Mouse (Mus musculus) heart, embryonic 10.5 days (tissue): Measurements from ENCODE around the gene Appl2. TPM values are rescaled to one million over a fixed set of nuclear protein-coding genes. Genes with fewer than 3 reads are reported as not detected.

Experiments used
- DNase-seq: peaks from one replicate; pipeline ENCODE4 v3.0.0-alpha.2; 2017; ENCODE audit warnings: low spot score
- H3K27ac ChIP-seq: fragments of 300-500 bp; sonication (generic); 2 replicates; pipeline ENCODE4 v1.5.1; 2016; ENCODE audit warnings: mild to moderate bottlenecking
- H3K27me3 ChIP-seq: fragments of 300-500 bp; sonication (generic); 2 replicates; pipeline ENCODE4 v1.6.1; 2016; ENCODE audit warnings: mild to moderate bottlenecking; ENCODE audit not compliant: poor library complexity, insufficient read depth, severe bottlenecking
- H3K36me3 ChIP-seq: fragments of 300-500 bp; sonication (generic); 2 replicates; pipeline ENCODE4 v1.6.1; 2016; ENCODE audit warnings: mild to moderate bottlenecking, moderate library complexity
- H3K4me1 ChIP-seq: fragments of 300-500 bp; sonication (generic); 2 replicates; pipeline ENCODE4 v1.6.1; 2016; ENCODE audit warnings: mild to moderate bottlenecking
- H3K4me3 ChIP-seq: fragments of 300-500 bp; sonication (generic); 2 replicates; pipeline ENCODE4 v1.5.1; 2016; ENCODE audit warnings: mild to moderate bottlenecking, moderate library complexity
- H3K9me3 ChIP-seq: fragments of 300-500 bp; sonication (generic); 2 replicates; pipeline ENCODE4 v1.6.1; 2016; ENCODE audit warnings: mild to moderate bottlenecking, moderate library complexity
- WGBS: fragments of 180-500 bp; shearing (Covaris S2); methylation state at CpG from one replicate; pipeline ENCODE4 v1.1.7; 2016; 5-methylcytosine and 5-hydroxymethylcytosine counted together
- polyA plus RNA-seq: library from polyadenylated mRNA; unstranded; fragments of >200 nt; fragmentation: Nextera tagmentation; extraction: Ambion mirVana; gene quantifications from 2 replicates; pipeline ENCODE4 v1.2.1, GENCODE M21; 2016

Appl2 gene
- polyA plus RNA-seq, 1 experiment from 2014 or later, result 34.0 TPM

- H3K4me3 ChIP-seq, result no peak overlapping the region
- H3K27ac ChIP-seq, result no peak overlapping the region
- H3K36me3 ChIP-seq, result peaks cover 73% of the 10 kb centered on the region
- no peaks in the 10 kb centered on the region for H3K9me3 ChIP-seq
- no peaks in the 10 kb centered on the region for H3K27me3 ChIP-seq
- 87% methylated on average over 3 of the region's 3 CpGs for WGBS
- peak; percentile 63 for DNase-seq
- H3K4me1 ChIP-seq, result no peaks in the 10 kb centered on the region
Measured at GRCm38 (mm10) chr10:83607111-83607510, 41.4 kb downstream of the Appl2 start.

GRCm38 (mm10) chr10:83605637-83606183 lies 42.8 kb downstream of the Appl2 start:
- Histone ChIP-seq H3K4me1 (peaks cover 5% of the 10 kb centered on the region; the same call in 1 of the 2 replicates), H3K36me3 (peaks cover 73% of the 10 kb centered on the region), H3K27me3 (no peaks in the 10 kb centered on the region), H3K27ac (no peak overlapping the region), H3K4me3 (no peak overlapping the region), H3K9me3 (no peaks in the 10 kb centered on the region)
- DNase-seq, result peak; percentile 63
- 86% methylated on average over 8 of the region's 8 CpGs for WGBS

DNA sequence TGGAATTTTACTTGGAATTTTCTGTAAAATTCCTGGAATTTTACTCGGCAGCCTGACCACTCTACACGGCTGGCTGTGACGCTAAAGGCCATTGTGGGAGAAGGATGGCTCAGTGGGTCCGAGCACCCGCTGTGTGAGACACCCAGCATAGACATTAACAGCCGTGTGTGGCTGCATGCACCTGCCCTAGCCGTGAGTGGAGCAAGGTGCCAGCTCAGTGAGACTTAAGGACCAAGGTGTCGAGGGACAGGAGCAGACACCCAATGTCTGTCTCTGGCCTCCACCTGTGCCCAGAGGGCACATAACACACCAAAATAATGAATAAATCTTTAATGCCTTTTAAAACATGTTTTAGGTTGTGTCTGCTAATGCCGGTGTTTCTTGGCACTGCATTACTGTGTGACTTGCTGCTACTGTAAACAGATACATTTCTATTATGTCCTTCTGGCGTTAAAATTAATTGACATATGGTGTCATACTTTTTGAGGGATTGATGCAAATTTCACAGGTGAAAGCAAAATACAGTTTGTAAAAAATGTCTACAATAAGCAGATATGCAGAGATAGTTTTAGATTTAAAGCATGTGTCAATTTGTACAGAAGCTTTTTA lies 44.5 kb downstream of the Appl2 start:
- WGBS, result 91% methylated on average over 10 of the region's 10 CpGs
- Histone ChIP-seq H3K36me3 (peaks cover 72% of the 10 kb centered on the region), H3K9me3 (no peaks in the 10 kb centered on the region), H3K27ac (no peak overlapping the region), H3K4me1 (peaks cover 6% of the 10 kb centered on the region; the same call in 1 of the 2 replicates), H3K27me3 (no peaks in the 10 kb centered on the region), H3K4me3 (no peak overlapping the region)
- no peak for DNase-seq

DNA sequence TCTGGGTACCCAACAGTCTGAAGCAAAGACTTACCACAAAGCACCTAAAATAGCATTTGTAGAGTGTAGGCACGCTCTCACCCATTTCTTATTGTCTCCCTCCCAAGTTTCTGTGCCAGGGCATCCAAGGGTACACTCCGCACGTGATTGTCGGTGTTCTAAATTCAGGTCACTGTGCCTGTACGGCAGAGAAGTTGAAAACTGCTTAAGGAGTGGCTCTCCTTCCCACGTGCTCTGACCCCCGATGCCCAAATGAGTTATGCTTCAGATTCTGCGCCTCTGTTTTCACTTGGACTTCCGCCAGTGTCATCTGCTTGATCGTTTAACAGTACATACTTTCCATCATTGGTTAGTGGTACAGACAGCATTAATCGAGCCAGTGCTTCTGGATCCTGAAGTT lies 47.9 kb downstream of the Appl2 start:
- WGBS, result 89% methylated on average over 11 of the region's 11 CpGs
- H3K36me3 ChIP-seq, result peaks cover 64% of the 10 kb centered on the region
- H3K9me3 ChIP-seq, result no peaks in the 10 kb centered on the region
- no peak for DNase-seq
- H3K27ac ChIP-seq, result no peak overlapping the region
- H3K27me3 ChIP-seq, result no peaks in the 10 kb centered on the region
- no peak overlapping the region for H3K4me3 ChIP-seq
- H3K4me1 ChIP-seq, result peaks cover 6% of the 10 kb centered on the region; the same call in 1 of the 2 replicates

DNA sequence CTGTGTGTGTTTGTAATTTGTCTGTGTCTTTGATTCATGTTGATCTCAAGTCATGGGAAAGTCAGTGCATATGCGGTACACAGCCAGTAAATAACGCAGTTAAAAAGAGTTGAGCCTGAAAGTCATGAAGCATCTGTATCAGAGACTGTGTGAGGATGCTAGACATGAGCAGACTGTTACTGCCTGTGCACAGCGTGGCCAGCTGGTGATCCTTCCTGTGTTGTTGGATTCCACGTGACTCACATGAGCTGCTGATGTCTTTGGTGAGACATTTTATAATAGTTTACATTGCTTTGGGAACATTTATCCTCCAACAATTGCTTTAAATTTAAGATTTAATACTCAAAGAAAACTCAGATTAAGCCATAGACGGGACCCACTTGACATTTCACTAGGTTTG lies 54.0 kb downstream of the Appl2 start:
- Histone ChIP-seq H3K27ac (no peak overlapping the region), H3K4me3 (no peak overlapping the region), H3K36me3 (peaks cover 77% of the 10 kb centered on the region), H3K9me3 (no peaks in the 10 kb centered on the region), H3K27me3 (no peaks in the 10 kb centered on the region), H3K4me1 (no peaks in the 10 kb centered on the region)
- WGBS, result 93% methylated on average over 5 of the region's 5 CpGs
- no peak for DNase-seq

GRCm38 (mm10) chr10:83592616-83593015 lies 55.9 kb downstream of the Appl2 start:
- H3K4me3 ChIP-seq, result no peak overlapping the region
- H3K27ac ChIP-seq, result no peak overlapping the region
- H3K27me3 ChIP-seq, result no peaks in the 10 kb centered on the region
- H3K36me3 ChIP-seq, result peaks cover 82% of the 10 kb centered on the region
- DNase-seq, result no peak
- H3K4me1 ChIP-seq, result no peaks in the 10 kb centered on the region
- no peaks in the 10 kb centered on the region for H3K9me3 ChIP-seq
- 92% methylated on average over 7 of the region's 7 CpGs for WGBS

- Histone ChIP-seq H3K4me3 (no peak overlapping the region), H3K27ac (no peak overlapping the region), H3K4me1 (no peaks in the 10 kb centered on the region), H3K27me3 (no peaks in the 10 kb centered on the region), H3K36me3 (peaks cover 92% of the 10 kb centered on the region), H3K9me3 (no peaks in the 10 kb centered on the region)
- DNase-seq, result no peak
- WGBS, result 91% methylated on average over 6 of the region's 6 CpGs
Measured at GRCm38 (mm10) chr10:83590801-83591200, 57.7 kb downstream of the Appl2 start.

DNA sequence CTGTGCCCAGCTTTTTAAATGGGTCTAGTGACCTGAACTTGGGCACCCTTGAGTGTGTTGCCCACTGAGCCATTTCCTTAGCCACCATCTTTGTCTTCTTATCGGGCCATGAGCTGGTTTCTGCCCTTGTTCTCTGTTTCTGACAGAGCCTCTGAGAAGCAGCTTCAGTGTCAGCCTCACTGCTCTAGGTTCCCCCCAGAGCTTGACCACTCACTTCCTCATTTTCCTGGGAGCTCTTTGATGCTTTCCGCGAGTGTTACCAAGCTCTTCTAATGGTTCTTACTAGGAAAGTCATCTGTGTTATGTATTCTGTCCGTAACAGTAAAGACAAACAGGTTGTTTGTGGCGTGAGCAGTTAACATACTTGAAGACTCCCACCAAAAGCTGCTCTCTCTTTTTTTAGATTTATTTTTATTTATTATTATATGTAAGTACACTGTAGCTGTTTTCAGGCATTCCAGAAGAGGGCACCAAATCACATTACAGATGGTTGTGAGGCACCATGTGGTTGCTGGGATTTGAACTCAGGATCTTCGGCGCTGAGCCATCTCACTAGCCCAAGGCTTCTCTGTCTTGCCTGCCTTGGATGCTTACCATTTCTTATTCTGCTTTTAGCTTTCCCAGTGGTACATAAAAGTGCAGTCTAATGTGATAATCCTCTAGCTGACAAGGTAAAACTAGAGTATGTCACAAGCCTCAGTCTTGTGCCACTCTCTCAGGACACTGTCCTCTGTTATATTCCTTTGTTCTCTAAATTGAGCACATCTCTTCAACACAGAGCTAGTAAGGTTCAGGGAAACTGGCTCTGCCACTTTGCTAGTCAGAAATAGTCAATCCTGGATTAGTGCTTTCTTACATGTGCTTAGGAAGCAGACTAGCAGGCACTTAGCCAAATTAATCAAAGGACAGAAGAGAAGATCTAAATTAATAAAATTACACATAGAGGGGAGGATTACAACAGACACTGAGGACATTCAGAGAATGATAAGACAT lies 82.8 kb downstream of the Appl2 start:
- H3K27ac ChIP-seq, result no peak overlapping the region
- WGBS, result 95% methylated on average over 7 of the region's 7 CpGs
- no peak overlapping the region for H3K4me3 ChIP-seq
- H3K36me3 ChIP-seq, result peaks cover 91% of the 10 kb centered on the region
- H3K9me3 ChIP-seq, result no peaks in the 10 kb centered on the region
- DNase-seq, result no peak
- no peaks in the 10 kb centered on the region for H3K27me3 ChIP-seq
- H3K4me1 ChIP-seq, result peaks cover 19% of the 10 kb centered on the region

GRCm38 (mm10) chr10:83563005-83563404 lies 85.5 kb downstream of the Appl2 start:
- peaks cover 87% of the 10 kb centered on the region for H3K36me3 ChIP-seq
- no peak for DNase-seq
- H3K9me3 ChIP-seq, result no peaks in the 10 kb centered on the region
- no peaks in the 10 kb centered on the region for H3K27me3 ChIP-seq
- no peak overlapping the region for H3K27ac ChIP-seq
- peaks cover 20% of the 10 kb centered on the region for H3K4me1 ChIP-seq
- no peak overlapping the region for H3K4me3 ChIP-seq

Other genes starting within 250 kb of the Appl2 start
- gene Aldh1l2, start 114.6 kb downstream of the Appl2 start, polyA plus RNA-seq, result 3.7 and 8.6 TPM in 2 replicates
- gene Washc4, start 105.0 kb downstream of the Appl2 start, polyA plus RNA-seq, result 29.6 and 32.1 TPM in 2 replicates
- gene 1500009L16Rik, start 74.1 kb upstream of the Appl2 start, polyA plus RNA-seq, result 14.4 and 28.3 TPM in 2 replicates